Mouse (Mus musculus) megakaryocyte, embryonic 14.5 days (primary cell): ENCODE measurements around the gene Hnrnpab. TPM values are rescaled to one million over a fixed set of nuclear protein-coding genes. Genes with fewer than 3 reads are reported as not detected.
A peak's percentile ranks its signal among the peaks of the same experiment; 100 is the strongest.

Source experiments
- H3K27me3 ChIP-seq: replicated peaks from 2 replicates; pipeline ENCODE3; 2012; ENCODE audit warnings: inconsistent platforms
- H3K36me3 ChIP-seq: replicated peaks from 2 replicates; pipeline ENCODE3; 2012; ENCODE audit warnings: low read length, inconsistent platforms, mixed read lengths
- H3K4me1 ChIP-seq: 2 replicates; pipeline ENCODE4 v1.6.1; 2012; ENCODE audit warnings: inconsistent platforms
- H3K4me3 ChIP-seq: replicated peaks from 2 replicates; pipeline ENCODE3; 2012; ENCODE audit warnings: moderate library complexity, mild to moderate bottlenecking, inconsistent platforms
- H3K9me3 ChIP-seq: 2 replicates; pipeline ENCODE4 v1.6.1; 2012; ENCODE audit warnings: inconsistent platforms
- FLI1 ChIP-seq: IDR thresholded peaks from 2 replicates; pipeline ENCODE4 v1.6.1; 2012; ENCODE audit warnings: low read length, inconsistent platforms, mixed read lengths
- GATA1 ChIP-seq: IDR thresholded peaks from 3 replicates; pipeline ENCODE4 v1.6.1; 2012; ENCODE audit warnings: mixed read lengths, low read length, inconsistent platforms, borderline replicate concordance
- polyA plus RNA-seq: library from polyadenylated mRNA; stranded (reverse); fragments of >175 nt; gene quantifications from 2 replicates; pipeline ENCODE4 v1.2.3, GENCODE M21; 2012; ENCODE audit warnings: low replicate concordance; ENCODE audit not compliant: insufficient read depth

Hnrnpab gene
- polyA plus RNA-seq, 1 experiment: 587 TPM

- no peaks in the 10 kb centered on the region for H3K9me3 ChIP-seq
- H3K4me1 ChIP-seq: peaks cover 57% of the 10 kb centered on the region
- H3K4me3 ChIP-seq: no peak overlapping the region
- TF ChIP-seq FLI1 (no peak), GATA1 (no peak)
- H3K27me3 ChIP-seq: no peaks in the 10 kb centered on the region
- peaks cover 94% of the 10 kb centered on the region for H3K36me3 ChIP-seq
Observed at GRCm38 (mm10) chr11:51591915-51592314, 14.7 kb downstream of the Hnrnpab start.

GRCm38 (mm10) chr11:51591168-51591567, 15.5 kb downstream of the Hnrnpab start:
- no peak overlapping the region for H3K4me3 ChIP-seq
- peaks cover 94% of the 10 kb centered on the region for H3K36me3 ChIP-seq
- TF ChIP-seq FLI1: no peak
- no peak for TF ChIP-seq GATA1

GRCm38 (mm10) chr11:51590002-51590401, 16.6 kb downstream of the Hnrnpab start:
- H3K4me3 ChIP-seq: no peak overlapping the region
- H3K27me3 ChIP-seq: no peaks in the 10 kb centered on the region
- H3K36me3 ChIP-seq: peaks cover 89% of the 10 kb centered on the region
- TF ChIP-seq GATA1 (no peak), FLI1 (no peak)
- H3K9me3 ChIP-seq: no peaks in the 10 kb centered on the region
- peaks cover 65% of the 10 kb centered on the region for H3K4me1 ChIP-seq

More at GRCm38 (mm10) chr11:51591168-51591567, 15.5 kb downstream of the Hnrnpab start:
- Histone ChIP-seq H3K4me1 (peaks cover 58% of the 10 kb centered on the region), H3K9me3 (no peaks in the 10 kb centered on the region), H3K27me3 (no peaks in the 10 kb centered on the region)

- H3K4me1 ChIP-seq: peaks cover 67% of the 10 kb centered on the region
- TF ChIP-seq GATA1 (no peak), FLI1 (no peak)
- H3K4me3 ChIP-seq: no peak overlapping the region
- peaks cover 79% of the 10 kb centered on the region for H3K36me3 ChIP-seq
- no peaks in the 10 kb centered on the region for H3K9me3 ChIP-seq
- H3K27me3 ChIP-seq: no peaks in the 10 kb centered on the region
Observed at GRCm38 (mm10) chr11:51588833-51589232, 17.8 kb downstream of the Hnrnpab start.

GRCm38 (mm10) chr11:51587059-51587458, 19.6 kb downstream of the Hnrnpab start:
- TF ChIP-seq GATA1 (no peak), FLI1 (no peak)
- Histone ChIP-seq H3K36me3 (peaks cover 61% of the 10 kb centered on the region), H3K9me3 (no peaks in the 10 kb centered on the region), H3K4me3 (no peak overlapping the region), H3K27me3 (no peaks in the 10 kb centered on the region), H3K4me1 (peaks cover 79% of the 10 kb centered on the region)

- TF ChIP-seq FLI1 (no peak), GATA1 (no peak)
- H3K4me1 ChIP-seq: peaks cover 80% of the 10 kb centered on the region
- no peaks in the 10 kb centered on the region for H3K9me3 ChIP-seq
- H3K4me3 ChIP-seq: peak overlapping the region; percentile 28
- no peaks in the 10 kb centered on the region for H3K27me3 ChIP-seq
- H3K36me3 ChIP-seq: peaks cover 54% of the 10 kb centered on the region
Observed at GRCm38 (mm10) chr11:51586411-51586810, 20.2 kb downstream of the Hnrnpab start.

- no peak for TF ChIP-seq GATA1
- no peak for TF ChIP-seq FLI1
- Histone ChIP-seq H3K36me3 (peaks cover 48% of the 10 kb centered on the region), H3K27me3 (no peaks in the 10 kb centered on the region), H3K4me3 (peak overlapping the region; percentile 95), H3K9me3 (no peaks in the 10 kb centered on the region), H3K4me1 (peaks cover 80% of the 10 kb centered on the region)
Observed at GRCm38 (mm10) chr11:51585608-51586252, 20.9 kb downstream of the Hnrnpab start.

GRCm38 (mm10) chr11:51584431-51585248, 22.0 kb downstream of the Hnrnpab start, which contains the start of gene Phykpl:
TSS of gene Phykpl (plus strand) at chr11:51584757.
- Histone ChIP-seq H3K4me1 (peaks cover 83% of the 10 kb centered on the region), H3K4me3 (peak within 1 kb of the TSS; percentile 95), H3K27me3 (no peaks in the 10 kb centered on the region), H3K9me3 (no peaks in the 10 kb centered on the region), H3K36me3 (peaks cover 42% of the 10 kb centered on the region)
- TF ChIP-seq FLI1 (no peak), GATA1 (peak; percentile 70; the same call in 1 of the 3 replicates)

- peaks cover 89% of the 10 kb centered on the region for H3K4me1 ChIP-seq
- H3K9me3 ChIP-seq: no peaks in the 10 kb centered on the region
- TF ChIP-seq FLI1 (no peak), GATA1 (no peak)
- H3K4me3 ChIP-seq: peak overlapping the region; percentile 95
- no peaks in the 10 kb centered on the region for H3K27me3 ChIP-seq
- peaks cover 37% of the 10 kb centered on the region for H3K36me3 ChIP-seq
Observed at GRCm38 (mm10) chr11:51584057-51584430, 22.6 kb downstream of the Hnrnpab start.

GRCm38 (mm10) chr11:51582713-51583112, 23.9 kb downstream of the Hnrnpab start:
- Histone ChIP-seq H3K36me3 (peaks cover 25% of the 10 kb centered on the region), H3K27me3 (no peaks in the 10 kb centered on the region), H3K4me3 (peak overlapping the region; percentile 75), H3K4me1 (peaks cover 94% of the 10 kb centered on the region), H3K9me3 (no peaks in the 10 kb centered on the region)
- TF ChIP-seq GATA1 (no peak), FLI1 (no peak)
